Mouse (Mus musculus): Measurements from ENCODE around the gene Clrn2.

The Clrn2 gene

DNA sequence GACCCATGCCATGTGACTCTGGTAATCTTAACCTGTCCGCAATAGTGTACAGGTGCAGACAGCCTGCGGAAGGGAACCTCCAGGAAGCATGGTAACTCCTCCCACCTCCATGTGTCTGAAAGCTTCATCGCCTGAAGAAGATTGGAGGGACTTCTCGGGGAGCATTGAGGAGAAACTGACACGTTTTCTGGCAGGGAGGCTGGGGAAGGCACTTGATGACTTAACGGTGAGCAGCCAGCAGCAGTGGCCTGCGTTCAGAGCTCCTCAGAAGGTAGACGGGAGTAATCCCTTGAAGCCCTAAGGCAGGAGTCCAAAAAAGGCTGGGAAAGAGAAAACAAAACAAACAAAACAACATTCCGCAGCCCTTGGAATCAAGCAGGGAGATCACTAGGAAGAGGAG lies 905 bp downstream of the Clrn2 start:
- DNase-seq = no peak

DNA sequence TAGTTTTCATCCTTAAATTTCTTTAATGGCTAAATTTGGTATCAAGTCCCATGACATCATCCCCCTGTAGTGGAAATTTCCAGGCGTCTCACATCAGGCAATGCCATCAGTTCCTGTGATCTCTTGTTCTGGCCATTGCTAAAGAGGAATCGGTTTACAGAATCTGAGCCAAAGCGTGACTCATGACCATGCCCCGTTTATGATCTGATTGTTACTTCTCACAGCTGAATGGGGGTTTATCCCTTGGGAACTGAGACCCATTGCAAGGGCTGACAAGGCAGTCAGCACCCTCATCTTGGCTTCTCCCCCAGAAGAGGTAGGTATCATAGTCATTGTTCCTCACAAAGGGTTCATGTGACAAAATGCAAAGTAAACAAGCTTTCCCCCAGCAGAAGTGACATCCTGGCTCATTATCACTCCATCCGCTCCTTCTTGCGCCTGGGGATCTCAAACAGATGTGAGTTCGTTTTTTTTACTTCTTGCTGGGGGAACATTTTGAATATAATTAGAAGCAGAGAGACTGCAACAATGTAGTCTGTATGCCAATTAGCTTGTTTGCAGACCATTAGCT lies 19.4 kb downstream of the Clrn2 start:
- no peak for DNase-seq

DNA sequence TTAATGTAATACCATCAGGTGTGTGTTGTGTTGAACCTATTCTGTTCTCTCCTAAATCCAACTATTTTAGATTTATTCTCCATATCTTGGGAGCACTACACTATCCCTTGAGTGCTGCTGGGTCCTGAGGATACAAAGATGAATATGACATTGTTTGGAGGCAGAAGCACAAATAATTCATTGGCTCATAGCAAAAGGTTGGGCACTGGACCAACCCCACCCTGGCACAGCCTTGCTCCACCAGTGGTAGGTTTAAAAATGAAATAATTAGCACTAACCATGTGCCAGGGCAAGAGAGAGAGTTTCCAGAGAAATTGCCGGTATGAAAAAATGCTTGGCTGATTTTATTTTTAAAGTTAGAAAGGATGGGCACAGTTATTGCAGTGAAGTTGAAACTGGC lies 20.0 kb downstream of the Clrn2 start:
- no peak for DNase-seq

GRCm38 (mm10) chr5:45474215-45474614 lies 20.7 kb downstream of the Clrn2 start:
- peak; percentile 61 to 67 for DNase-seq

DNA sequence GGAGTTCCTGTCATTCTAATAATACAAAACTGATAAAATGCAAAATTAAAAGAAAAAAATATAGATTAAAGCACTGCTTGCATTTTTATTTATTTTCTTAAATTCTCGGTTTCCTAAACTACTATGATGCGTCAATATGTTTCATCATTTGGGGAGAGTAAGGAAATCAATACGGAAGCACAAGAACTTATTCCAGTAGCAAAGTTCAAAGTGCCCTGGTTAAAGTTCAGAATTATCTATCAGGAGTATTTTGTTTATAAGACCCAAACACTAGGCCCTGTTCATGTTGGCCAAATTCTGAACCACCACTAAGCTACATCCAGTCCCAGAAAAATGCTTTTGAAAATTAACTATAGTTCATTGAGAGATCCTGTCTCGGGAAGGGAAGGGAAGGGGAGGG lies 21.2 kb downstream of the Clrn2 start:
- DNase-seq = no peak

- no peak for DNase-seq
Observed at GRCm38 (mm10) chr5:45475771-45476170, 22.2 kb downstream of the Clrn2 start.

- no peak for DNase-seq
Observed at GRCm38 (mm10) chr5:45476288-45476687, 22.7 kb downstream of the Clrn2 start.

DNA sequence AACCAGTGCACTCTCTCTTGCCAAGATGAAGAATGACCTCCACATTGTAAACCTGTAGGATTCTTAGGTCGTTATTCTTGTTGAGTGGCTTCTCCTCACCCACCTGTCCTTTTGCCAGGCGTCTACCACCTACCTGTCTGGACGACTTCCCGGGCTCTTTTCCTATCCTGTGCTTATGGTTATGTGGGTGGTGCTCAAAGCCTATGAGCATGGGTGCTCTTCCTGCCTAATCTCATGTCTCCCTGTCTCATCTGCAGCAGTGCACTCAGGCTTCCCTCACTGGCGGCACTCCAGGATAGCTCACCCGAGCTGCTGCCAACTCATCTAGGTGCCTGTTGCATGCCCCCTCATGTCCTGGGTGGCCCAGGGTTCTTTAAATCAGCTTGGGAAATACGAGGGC lies 24.1 kb downstream of the Clrn2 start:
- DNase-seq = no peak

GRCm38 (mm10) chr5:45480066-45480465 lies 26.5 kb downstream of the Clrn2 start:
- no peak for DNase-seq

- no peak for DNase-seq
Observed at GRCm38 (mm10) chr5:45481125-45481524, 27.6 kb downstream of the Clrn2 start.

GRCm38 (mm10) chr5:45482607-45483006 lies 29.1 kb downstream of the Clrn2 start:
- no peak for DNase-seq

DNA sequence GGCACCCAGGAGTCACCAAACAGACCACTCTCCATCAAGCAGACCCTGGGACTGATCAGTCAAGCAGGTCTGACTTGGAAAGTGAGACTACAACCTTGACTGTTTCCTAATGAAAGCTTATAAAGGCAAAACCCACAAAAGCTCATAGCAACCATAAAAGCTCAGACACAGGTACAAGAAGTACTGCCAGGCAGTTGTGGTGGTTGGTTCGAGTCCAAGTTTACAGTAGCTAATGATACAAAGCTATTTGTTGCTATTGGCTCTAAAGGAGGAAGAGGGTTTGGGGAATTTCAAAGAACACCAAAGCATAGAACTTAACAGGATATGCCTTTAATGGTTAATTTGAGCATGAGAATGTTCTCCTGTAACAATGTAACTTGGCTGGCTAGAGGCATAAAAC lies 30.1 kb downstream of the Clrn2 start:
- no peak for DNase-seq

DNA sequence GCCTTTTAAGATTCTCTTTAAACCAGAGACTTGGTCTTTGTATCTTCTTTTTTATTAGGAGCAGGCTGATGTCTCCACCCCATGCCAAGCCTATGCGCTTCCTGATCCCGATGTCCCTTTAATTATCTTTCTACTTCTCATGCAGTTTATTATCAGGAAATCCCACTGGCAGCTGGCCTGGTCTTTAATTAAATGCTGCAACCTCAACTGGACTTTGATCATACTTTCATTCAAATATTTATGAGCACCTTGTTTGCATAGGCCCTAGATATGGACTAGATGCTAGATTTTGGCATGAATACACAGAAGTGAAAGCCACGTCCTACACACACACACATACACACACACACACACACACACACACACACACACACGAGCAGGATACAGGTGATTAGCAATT lies 38.2 kb downstream of the Clrn2 start:
- no peak for DNase-seq

- DNase-seq = peak; percentile 98
Observed at GRCm38 (mm10) chr5:45493191-45494092, 39.9 kb downstream of the Clrn2 start, which contains the start of gene Lap3. Gene Lap3 (plus strand): TSS chr5:45493374.

DNA sequence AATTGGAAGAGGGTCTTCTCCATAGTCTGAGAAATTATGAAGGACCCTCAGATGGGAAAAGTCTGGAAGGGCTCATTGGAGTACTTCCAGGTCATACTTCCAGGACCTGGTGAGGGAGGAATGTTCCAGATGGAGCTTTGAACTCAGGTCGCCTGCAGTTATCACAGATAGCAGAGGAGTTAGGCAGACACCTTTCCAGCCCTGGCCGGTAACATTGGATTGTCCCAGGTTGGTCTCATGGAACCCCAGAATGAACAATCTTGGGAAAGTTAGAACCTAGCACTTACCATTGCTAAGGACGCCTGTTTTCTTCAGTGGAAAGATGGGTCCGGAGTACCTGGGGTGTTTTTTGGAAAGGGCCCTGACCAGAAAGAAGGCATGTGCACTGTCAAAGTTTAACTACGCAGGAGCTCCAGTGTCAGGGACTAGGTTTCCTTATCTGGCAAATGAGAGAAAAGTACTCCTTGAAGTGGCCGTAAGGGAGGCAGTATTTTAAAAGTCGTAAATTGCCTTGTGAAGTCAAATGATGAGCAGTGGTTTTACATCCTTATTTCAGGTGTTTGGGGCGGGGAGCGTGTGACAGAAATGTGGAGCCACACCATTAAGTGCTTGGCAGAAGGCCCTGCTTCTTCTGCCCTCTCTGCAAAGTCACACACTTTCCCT lies 40.7 kb downstream of the Clrn2 start:
- peak in 1 of 2 experiments; percentile 7 for DNase-seq

GRCm38 (mm10) chr5:45495429-45495975 lies 42.0 kb downstream of the Clrn2 start:
- DNase-seq = no peak

DNA sequence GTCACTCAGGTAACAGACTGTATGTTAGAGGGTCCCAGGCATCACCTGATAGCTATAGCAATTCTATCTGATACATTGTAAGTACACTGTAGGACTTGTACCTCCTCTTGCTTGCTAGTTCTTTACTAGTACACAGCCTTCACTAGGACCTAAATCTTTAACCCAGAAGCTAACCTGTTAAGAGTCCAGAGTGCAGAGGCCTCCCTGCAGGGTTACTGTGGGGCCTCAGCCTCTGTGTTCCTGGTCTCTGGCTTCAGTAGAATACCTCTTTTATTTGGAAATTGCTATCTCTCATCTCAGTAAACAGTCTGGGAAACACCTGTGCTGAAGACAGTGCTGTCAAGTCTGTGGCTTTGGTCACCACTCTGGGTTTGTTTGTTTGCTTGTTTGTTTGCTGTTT lies 42.5 kb downstream of the Clrn2 start:
- DNase-seq = no peak

DNA sequence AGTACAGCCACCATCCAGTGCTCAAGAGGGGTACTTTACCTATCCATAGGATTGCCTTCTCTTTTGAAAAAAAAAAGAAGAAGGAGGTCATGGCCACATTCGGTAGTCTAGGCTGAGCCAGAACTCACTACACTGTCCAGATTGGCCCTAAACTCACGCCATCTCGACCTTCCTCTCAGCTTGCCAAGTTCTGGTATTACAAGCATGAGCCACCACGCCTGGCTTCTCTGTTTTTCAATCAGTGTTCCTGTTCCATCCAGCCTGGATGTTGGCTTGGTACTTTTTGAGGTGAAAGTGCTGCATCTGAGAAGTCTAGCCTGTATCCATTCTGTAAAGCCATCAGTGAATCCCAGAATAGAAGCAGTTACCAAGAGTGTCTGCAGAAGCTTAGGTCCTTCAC lies 42.9 kb downstream of the Clrn2 start:
- DNase-seq = no peak

DNA sequence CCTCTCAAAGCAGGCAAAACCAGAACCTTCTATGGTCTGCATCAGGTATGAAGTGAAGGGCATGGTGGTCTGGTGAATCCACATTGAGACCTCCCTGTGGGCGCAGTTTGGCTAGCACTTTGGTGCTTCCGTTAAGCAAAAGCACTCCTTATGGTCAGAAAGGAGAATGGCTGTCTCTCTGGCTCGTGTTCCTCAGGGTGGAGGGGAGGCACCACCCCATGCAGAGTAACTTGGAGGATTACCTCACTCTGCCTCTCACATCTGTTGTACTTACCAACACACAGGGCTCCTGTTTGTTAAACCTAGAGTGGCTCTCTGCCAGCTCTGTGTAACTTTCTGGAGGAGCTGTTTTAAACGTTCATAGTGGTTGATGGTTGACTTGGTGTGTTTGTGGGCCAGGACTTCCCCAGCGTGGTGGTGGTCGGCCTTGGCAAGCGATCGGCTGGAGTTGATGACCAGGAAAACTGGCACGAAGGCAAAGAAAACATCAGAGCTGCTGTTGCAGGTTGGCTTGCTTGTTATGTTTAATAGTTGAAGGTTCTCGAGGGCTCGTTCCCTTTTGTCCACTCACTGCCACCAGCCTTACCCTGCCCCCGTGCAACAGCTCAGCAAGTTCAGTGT lies 43.5 kb downstream of the Clrn2 start:
- DNase-seq = no peak

DNA sequence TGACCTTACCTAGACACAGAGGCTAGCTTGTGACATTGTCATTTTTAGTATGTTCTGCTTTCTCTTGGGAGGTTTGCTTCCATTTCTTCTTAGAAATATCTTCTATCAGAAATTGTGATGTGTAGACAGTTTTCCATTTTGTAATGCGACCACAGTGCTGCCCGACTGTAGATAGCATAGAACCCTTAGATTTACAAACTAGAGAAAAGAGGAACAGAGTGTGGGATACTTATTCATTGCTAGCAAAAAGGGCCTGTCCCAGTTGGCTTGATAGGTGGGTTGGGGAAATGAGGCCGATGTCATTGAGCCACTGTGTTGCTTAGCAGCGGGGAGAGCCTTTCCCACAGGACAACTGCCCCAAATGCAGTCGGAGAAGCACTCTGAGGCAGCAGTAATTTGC lies 44.0 kb downstream of the Clrn2 start:
- no peak for DNase-seq

DNA sequence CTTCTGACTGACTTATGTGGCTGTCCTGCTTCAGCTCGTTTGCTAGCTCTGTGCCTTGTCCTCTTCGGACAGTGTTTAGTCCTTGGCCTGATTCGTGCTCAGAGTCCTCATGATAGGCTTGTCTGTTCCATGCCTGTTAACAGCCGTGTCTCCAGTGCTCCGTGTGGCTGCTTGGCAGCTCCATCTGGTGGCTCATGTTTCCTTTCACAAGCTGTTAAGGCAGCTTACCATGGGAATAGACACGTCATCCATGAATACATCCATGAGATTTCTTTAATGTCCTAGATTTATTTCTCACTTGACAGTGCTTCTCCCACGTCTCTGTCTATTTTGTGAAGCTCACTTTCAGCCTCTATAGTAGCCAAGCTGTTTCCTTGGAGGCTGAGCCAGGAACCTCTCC lies 56.5 kb downstream of the Clrn2 start:
- no peak for DNase-seq

- DNase-seq = no peak
Observed at GRCm38 (mm10) chr5:45512908-45513307, 59.4 kb downstream of the Clrn2 start.

GRCm38 (mm10) chr5:45513511-45513910 lies 60.0 kb downstream of the Clrn2 start:
- no peak for DNase-seq

Data from B cell, adult 2 months (primary cell).